Mouse (Mus musculus) midbrain, embryonic 10.5 days (tissue): ENCODE results near the gene Gm4836. TPM values are rescaled to one million over a fixed set of nuclear protein-coding genes. Genes with fewer than 3 reads are reported as not detected.
"Not testable (repeated sequence)": the region's sequence is repeated elsewhere in the genome, so short reads cannot be mapped to it uniquely, and the experiment has no call there.

Experiments used
- DNase-seq: peaks from one replicate; pipeline ENCODE4 v3.0.0-alpha.2; 2017; ENCODE audit warnings: low spot score
- H3K27ac ChIP-seq: fragments of 300-500 bp; sonication (generic); replicated peaks from 2 replicates; pipeline ENCODE4 v1.5.1; 2016; ENCODE audit warnings: mild to moderate bottlenecking
- H3K27me3 ChIP-seq: fragments of 300-500 bp; sonication (generic); 2 replicates; pipeline ENCODE4 v1.6.1; 2016; ENCODE audit warnings: low read depth, mild to moderate bottlenecking; ENCODE audit not compliant: poor library complexity, severe bottlenecking
- H3K36me3 ChIP-seq: fragments of 300-500 bp; sonication (generic); 2 replicates; pipeline ENCODE4 v1.6.1; 2016; ENCODE audit warnings: mild to moderate bottlenecking, moderate library complexity
- H3K4me1 ChIP-seq: fragments of 300-500 bp; sonication (generic); 2 replicates; pipeline ENCODE4 v1.6.1; 2016
- H3K4me3 ChIP-seq: fragments of 300-500 bp; sonication (generic); 2 replicates; pipeline ENCODE4 v1.5.1; 2016; ENCODE audit warnings: mild to moderate bottlenecking, moderate library complexity
- H3K9me3 ChIP-seq: fragments of 300-500 bp; sonication (generic); replicated peaks from 2 replicates; pipeline ENCODE4 v1.6.1; 2016; ENCODE audit warnings: mild to moderate bottlenecking
- WGBS: fragments of 180-500 bp; shearing (Covaris S2); methylation state at CpG from one replicate; pipeline ENCODE4 v1.1.7; 2016; 5-methylcytosine and 5-hydroxymethylcytosine counted together
- polyA plus RNA-seq: library from polyadenylated mRNA; unstranded; fragments of >200 nt; fragmentation: Nextera tagmentation; extraction: Ambion mirVana; gene quantifications from 2 replicates; pipeline ENCODE4 v1.2.1, GENCODE M21; 2016

Gm4836 gene
- polyA plus RNA-seq, result not detected in 2 replicates

DNA sequence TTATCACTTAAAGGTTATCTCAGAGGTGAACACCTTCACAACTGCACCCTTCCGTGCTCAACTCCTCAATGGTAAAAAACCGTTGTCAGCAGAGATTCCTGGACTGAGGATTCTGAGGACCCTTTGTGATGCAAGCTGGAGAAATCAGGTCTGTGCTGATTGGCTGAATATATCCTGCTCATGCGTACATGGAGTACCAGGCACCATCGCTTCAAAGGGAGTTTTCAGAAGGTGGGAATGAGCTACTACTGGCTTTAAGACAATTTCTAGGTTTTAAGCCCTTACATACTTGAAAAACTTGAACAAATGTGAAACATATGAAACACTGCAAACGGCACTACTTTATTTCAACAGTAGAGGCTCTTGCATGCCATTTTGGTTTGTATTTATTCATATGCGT lies at the start of gene Gm4836:
Gene Gm4836 (minus strand): TSS at position 101 of the 400 bp plus-strand sequence.
- H3K4me1 ChIP-seq, H3K4me3 ChIP-seq, H3K27ac ChIP-seq, H3K27me3 ChIP-seq, H3K9me3 ChIP-seq, DNase-seq, H3K36me3 ChIP-seq: not testable (repeated sequence)
- no CpG with 5 or more reads among the region's 6 CpGs for WGBS
